Mouse (Mus musculus) C2C12 (cell line): Measurements from ENCODE around the gene Chl1.

Source experiments
- CTCF ChIP-seq: IDR thresholded peaks from one replicate; pipeline ENCODE4 v1.5.1; 2011; ENCODE audit not compliant: control insufficient read depth, insufficient read depth, insufficient read length
- FOSL1 ChIP-seq: IDR thresholded peaks from one replicate; pipeline ENCODE4 v1.8.0; 2011; ENCODE audit warnings: mild to moderate bottlenecking, low read length; ENCODE audit not compliant: poor library complexity, insufficient read depth, severe bottlenecking
- MAX ChIP-seq: IDR thresholded peaks from one replicate; pipeline ENCODE4 v1.6.1; 2011; ENCODE audit warnings: mild to moderate bottlenecking, control low read depth

DNA sequence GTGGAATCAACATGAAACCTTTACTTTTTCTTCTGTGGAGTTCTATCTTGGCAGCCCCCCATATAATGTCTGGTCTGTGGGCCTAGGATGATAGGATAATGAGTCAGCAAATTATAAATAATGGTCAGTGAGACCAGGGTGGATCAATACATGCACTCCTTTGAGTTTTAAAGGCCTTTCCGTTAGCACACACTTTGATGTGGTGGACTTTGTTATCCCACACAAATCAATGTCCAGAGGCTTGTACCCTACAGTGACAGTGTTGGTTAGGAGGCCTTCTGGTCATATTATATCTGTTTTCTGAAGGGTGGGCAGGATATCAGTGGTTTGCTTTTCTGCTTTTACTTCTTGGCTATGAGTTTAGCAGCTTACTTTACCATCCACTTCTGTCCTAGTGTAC, 62.3 kb downstream of the Chl1 start:
- TF ChIP-seq CTCF, result no peak
- TF ChIP-seq MAX, result no peak
- TF ChIP-seq FOSL1, result no peak
